Mouse (Mus musculus): ENCODE measurements around the gene Stx19. TPM values are rescaled to one million over a fixed set of nuclear protein-coding genes. Genes with fewer than 3 reads are reported as not detected.

Stx19 gene
- polyA plus RNA-seq, 1 experiment from 2014 or later, result 5.6 TPM

DNA sequence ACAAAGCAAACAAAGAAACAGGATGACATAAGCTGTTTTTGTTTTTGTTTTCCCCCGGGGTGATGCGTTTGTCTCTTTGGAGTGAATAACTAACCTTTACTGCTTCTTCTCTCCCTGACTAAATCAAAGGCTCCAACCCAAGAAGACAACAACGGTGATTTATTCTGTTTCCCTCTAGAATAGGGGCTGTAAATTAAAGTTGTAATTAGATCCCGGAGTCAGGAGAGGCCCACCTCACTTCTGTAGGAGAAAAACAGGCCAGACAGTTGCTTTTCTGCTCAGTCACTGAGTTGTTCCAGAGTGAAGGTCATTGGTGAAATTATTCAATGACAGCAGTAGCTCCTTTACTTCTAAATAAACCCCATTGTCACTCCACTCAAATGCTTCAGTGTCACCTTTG lies 58.7 kb downstream of the Stx19 start:
- no peak for ATAC-seq (ENCODE audit: insufficient number of reproducible peaks, insufficient read depth, low FRiP score, low read depth)
- 52% methylated on average over 4 of the region's 4 CpGs for WGBS
- H3K4me1 ChIP-seq (ENCODE audit: control insufficient read depth, insufficient read depth, low read length), result no peaks in the 10 kb centered on the region

More for the DNA sequence above, 58.7 kb downstream of the Stx19 start:
- H3K9ac ChIP-seq (replicated peaks; ENCODE audit: low read depth, low read length), result no peak overlapping the region
- H3K27ac ChIP-seq (ENCODE audit: low read length), result no peak overlapping the region
- H3K9me3 ChIP-seq (ENCODE audit: control insufficient read depth, low read depth, low read length), result no peaks in the 10 kb centered on the region
- no peaks in the 10 kb centered on the region for H3K36me3 ChIP-seq (ENCODE audit: control insufficient read depth, insufficient read depth, low read length)
- no peaks in the 10 kb centered on the region for H3K27me3 ChIP-seq (ENCODE audit: control insufficient read depth, insufficient read depth, low read length)
- H3K4me2 ChIP-seq (replicated peaks; ENCODE audit: low read depth, low read length), result no peak overlapping the region
- no peak overlapping the region for H3K4me3 ChIP-seq (ENCODE audit: low read depth, low read length)

Small RNAs within 50 kb of the gene (microRNA-seq; reads per million reads assigned to microRNA genes)
- gene Gm25986, result not detected

Other genes starting within 250 kb of the Stx19 start
- 10.0 and 10.7 TPM in 2 replicates for gene Nsun3, start 27.9 kb upstream of the Stx19 start, polyA plus RNA-seq (2014; fragmentation: Nextera tagmentation; extraction: Ambion mirVana)
- gene Arl13b, start 32.4 kb downstream of the Stx19 start, polyA plus RNA-seq (2014; fragmentation: Nextera tagmentation; extraction: Ambion mirVana), result 20.7 and 24.3 TPM in 2 replicates
- gene Pros1, start 39.6 kb downstream of the Stx19 start, polyA plus RNA-seq (2014; fragmentation: Nextera tagmentation; extraction: Ambion mirVana), result 31.8 and 33.2 TPM in 2 replicates